Mouse (Mus musculus): Measurements from ENCODE around the gene Samd11.

The Samd11 gene

DNA sequence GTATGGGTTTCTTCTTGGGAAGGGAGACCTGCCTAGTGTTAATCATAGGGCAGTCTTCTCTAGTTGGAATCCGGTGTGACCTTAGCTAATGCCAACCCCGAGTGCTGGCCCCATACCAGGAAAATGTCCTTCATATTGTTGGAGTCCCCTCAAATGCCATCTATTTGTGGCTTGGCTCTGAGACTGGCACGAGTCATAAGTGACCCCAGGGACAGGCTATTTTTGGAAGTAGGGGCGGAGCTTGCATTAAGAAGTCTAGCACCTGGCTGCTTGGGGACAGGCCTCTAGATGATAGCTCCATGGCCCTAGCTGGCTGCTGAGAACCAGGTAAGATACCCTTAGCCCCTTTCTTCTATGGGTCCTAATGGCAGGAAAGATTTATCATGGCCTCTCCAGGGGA is 39.8 kb downstream of the Samd11 start, which contains the start of gene Perm1:
Gene Perm1, plus strand, starts transcription at position 220 of the 400 bp plus-strand sequence.
- no peak for DNase-seq (ENCODE audit: low read depth, low spot score)

- no peak for DNase-seq (ENCODE audit: low read depth, low spot score)
Observed at GRCm38 (mm10) chr4:156213134-156213533, 42.3 kb downstream of the Samd11 start.

GRCm38 (mm10) chr4:156209963-156210635 is 45.4 kb downstream of the Samd11 start:
- DNase-seq (ENCODE audit: low read depth, low spot score): no peak

- no peak for DNase-seq (ENCODE audit: low read depth, low spot score)
Observed at GRCm38 (mm10) chr4:156208872-156209271, 46.6 kb downstream of the Samd11 start.

DNA sequence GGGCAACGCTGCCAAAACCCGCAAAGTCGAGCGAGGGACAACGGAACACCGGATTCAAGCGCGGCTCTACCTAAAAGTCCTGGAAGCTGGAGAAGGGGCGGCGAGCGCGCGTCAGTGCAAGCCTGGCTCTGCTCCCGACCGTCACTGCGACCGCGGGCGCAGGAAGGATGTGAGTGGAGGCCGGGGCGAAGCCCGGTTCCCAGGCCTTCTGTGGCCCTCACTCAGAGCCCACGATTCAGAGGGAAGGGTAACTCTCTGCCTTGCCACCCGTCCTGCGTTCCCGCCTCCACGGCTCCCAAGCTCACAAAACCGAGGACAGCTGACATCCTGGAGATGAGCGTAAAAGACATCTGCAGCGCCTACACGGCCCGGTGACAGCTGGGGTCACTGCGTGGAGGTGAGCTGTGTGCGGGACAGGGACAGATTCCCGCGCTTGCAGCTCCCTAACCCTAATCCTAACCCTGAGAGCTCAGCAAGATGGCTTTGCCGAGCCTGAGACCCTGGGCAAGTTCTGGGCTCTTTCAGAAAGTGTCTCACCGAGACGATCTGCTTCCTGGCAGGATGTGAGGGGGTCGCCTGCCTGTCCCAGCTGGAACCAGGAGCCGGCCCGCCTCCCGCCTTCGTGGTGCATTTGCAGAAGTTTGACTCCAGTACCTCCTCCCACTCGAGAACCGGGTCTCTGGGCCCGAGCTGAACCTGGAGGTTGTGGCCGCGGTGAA is 51.9 kb downstream of the Samd11 start:
- no peak for DNase-seq (ENCODE audit: low read depth, low spot score)

DNA sequence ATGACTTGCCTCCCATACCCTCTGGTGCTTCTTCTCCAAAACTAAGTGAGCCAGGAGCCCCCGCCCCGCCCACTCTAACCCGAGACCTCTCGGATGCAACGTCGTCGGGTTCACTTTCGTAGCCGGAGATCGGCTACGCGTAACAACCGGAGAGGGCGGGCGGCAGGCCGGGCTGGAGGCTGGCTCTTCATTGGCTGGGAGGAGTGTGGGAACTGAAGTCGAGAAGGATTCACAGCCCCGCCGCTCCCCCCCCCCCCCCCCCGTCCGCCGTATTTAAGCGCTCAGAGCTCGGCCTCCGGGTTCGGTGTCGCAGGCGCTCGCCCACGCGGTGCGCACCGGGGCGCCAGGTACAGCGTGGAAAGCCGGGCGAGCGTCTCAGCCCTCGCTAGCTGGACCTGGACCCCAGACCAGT is 52.5 kb downstream of the Samd11 start, which contains the start of gene AW011738:
Gene AW011738, plus strand, starts transcription at position 304 of the 412 bp plus-strand sequence.
- DNase-seq (ENCODE audit: low read depth, low spot score): no peak

DNA sequence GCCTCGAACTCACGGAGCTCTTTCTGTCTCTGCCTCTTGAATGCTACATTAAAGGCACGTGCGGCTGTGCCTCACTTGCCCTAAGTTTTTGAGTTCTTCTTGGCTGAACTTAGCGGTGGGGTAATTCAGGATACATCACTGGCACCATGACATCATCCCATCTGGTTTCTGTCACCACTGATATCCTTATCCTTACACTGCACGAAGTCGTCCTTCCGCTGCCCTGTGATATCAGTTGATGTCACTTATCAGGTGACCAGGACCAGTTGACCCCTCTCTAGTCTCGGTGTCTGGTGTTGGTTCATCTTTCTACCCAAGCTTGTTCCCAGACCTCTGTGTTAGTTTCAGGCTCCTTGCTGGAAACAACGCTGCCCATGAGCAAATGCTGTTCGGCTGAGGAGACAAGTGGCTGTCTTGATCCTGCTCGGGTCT is 53.0 kb downstream of the Samd11 start:
- DNase-seq (ENCODE audit: low read depth, low spot score): no peak

DNA sequence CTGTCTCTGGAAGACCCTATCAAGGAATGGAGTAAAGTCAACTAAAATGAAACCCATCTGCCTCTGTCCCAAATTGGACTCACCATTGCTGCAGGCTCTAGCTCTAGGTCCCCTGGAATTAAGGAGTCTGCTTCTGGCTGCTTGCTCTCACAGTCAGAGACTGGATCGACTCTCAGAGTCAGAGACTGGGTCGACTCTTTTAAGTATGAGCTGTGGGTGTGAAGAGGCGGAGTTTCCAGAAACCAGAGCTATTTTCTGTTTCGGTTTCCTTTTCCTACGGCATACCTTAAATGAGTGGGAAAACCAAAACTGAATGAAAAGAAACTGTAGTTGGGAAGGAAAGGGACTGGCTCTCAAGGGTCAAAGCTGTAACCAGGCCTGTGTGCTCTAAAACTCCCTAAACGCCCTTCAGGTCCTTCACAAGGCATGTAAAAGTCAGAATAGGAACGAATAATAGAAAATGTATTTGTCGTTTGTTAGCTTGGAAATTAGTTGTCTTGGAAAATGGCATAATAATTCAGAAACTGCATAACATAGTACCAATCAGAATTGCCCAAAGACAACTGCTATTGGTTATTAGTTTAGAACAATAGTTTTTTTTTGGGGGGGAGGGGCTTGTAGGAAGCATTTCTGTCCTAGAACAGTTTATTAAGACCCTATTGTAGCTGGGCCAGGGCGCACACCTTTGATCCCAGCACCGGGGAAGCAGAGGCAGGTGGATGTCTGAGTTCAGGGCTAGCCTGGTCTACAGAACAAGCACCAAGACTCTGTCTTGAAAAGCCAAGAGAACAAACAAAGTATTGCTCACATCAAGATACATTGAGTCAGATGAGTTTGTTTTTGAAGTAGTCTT is 54.6 kb downstream of the Samd11 start, which contains the start of gene Isg15:
Gene Isg15, minus strand, starts transcription at position 196 of the 853 bp plus-strand sequence.
- DNase-seq (ENCODE audit: low read depth, low spot score): no peak

DNA sequence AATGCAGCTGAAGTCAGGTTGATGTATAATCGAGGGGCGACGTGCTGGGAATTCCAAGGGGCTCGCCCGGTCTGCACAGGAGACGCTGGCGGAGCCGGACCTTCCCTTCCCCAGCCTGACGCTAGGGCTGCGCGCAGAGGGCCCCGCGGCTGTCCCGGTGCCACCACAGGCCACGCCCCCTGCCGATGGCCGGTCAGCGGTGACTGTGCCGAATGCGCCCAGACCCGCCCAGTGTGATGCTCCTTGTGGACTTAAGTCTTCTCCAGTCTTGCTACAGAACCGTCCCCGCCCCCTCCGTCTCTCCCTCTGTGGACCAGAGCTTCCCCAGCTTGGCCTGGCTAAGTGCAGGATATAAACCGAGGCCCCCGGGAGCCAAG is 57.6 kb downstream of the Samd11 start:
- no peak for DNase-seq (ENCODE audit: low read depth, low spot score)

- DNase-seq (ENCODE audit: low read depth, low spot score): no peak
Observed at GRCm38 (mm10) chr4:156197131-156197828, 58.2 kb downstream of the Samd11 start, which contains the start of gene Agrn. Gene Agrn, minus strand, starts transcription at chr4:156197488.
